Comparison of ENCODE assay signal across 15 mouse cellular contexts in the genomic region with DNA sequence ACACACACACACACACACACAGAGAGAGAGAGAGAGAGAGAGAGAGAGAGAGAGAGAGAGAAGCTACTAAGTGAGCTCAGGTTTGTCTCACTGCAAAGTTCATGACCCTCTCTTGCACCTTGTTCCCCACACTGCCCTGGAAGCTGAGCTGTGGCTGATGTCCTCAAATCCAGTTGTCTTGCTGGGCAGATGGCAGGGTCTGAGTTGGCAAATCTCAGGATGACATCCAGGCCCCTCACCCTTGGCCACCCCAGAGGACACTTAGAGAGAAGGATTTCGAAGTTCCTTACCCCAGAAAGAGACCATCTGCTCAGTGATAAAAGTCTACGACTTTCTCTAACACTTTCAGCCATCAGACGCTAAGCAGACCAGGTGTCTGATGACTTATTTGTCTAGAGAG.
"Had no signal": no experiment of that assay in that cellular context is flagged by ENCODE, and none has a peak within 500 bp of the region (broad histone marks: within the 10 kb centered on the region; RNA-seq: fewer than 3 reads in every experiment).

No protein-coding gene starts in this region.

- H3K4me2 ChIP-seq: liver, embryonic 11.5 days; liver, embryonic 15.5 days had no signal

- H3K27me3 ChIP-seq: liver, embryonic 15.5 days; neural tube, embryonic 15.5 days had no signal

- H3K36me3 ChIP-seq: limb, embryonic 10.5 days; liver, embryonic 15.5 days; neural tube, embryonic 15.5 days had no signal

- DNase-seq: kidney, adult 8-10 months; kidney, postnatal 25 days; lung, adult 2 months; lung, postnatal 10 days; lung, postnatal 4 days; right cerebral cortex, postnatal 4 days; spleen, adult 18-20 months; thymus, adult 18-20 months; thymus, postnatal 14 days had no signal

- H3K9ac ChIP-seq: liver, embryonic 15.5 days; neural tube, embryonic 15.5 days had no signal

- H3K9me3 ChIP-seq: limb, embryonic 10.5 days; liver, embryonic 15.5 days; neural tube, embryonic 15.5 days had no signal

- H3K27ac ChIP-seq: left cerebral cortex, adult 2 months; limb, embryonic 10.5 days; liver, embryonic 15.5 days had no signal

- H3K4me3 ChIP-seq: left cerebral cortex, adult 2 months; limb, embryonic 10.5 days; liver, embryonic 15.5 days; myocyte; neural tube, embryonic 15.5 days had no signal

- H3K4me1 ChIP-seq: limb, embryonic 10.5 days; liver, embryonic 15.5 days had no signal
